Mouse (Mus musculus) hindbrain, embryonic 16.5 days (tissue): ENCODE measurements around the gene Mcu. TPM values are rescaled to one million over a fixed set of nuclear protein-coding genes. Genes with fewer than 3 reads are reported as not detected.

Experiments
- ATAC-seq: fragments of 200-750 bp; cut with Nextera tagmentation; 2 replicates; pipeline ENCODE4 v1.8.0; 2017; ENCODE audit warnings: moderate TSS enrichment, moderate library complexity
- H3K27ac ChIP-seq: fragments of 300-500 bp; sonication (generic); 2 replicates; pipeline ENCODE4 v1.5.1; 2014; ENCODE audit warnings: low read depth, mild to moderate bottlenecking, control low read depth, low read length, moderate library complexity
- H3K27me3 ChIP-seq: fragments of 300-500 bp; sonication (generic); replicated peaks from 2 replicates; pipeline ENCODE4 v1.6.1; 2014; ENCODE audit warnings: low read length; ENCODE audit not compliant: control insufficient read depth, insufficient read depth
- H3K36me3 ChIP-seq: fragments of 300-500 bp; sonication (generic); 2 replicates; pipeline ENCODE4 v1.6.1; 2014; ENCODE audit warnings: mild to moderate bottlenecking, low read length, moderate library complexity, mixed read lengths; ENCODE audit not compliant: control insufficient read depth, insufficient read depth
- H3K4me1 ChIP-seq: fragments of 300-500 bp; sonication (generic); 2 replicates; pipeline ENCODE4 v1.6.1; 2014; ENCODE audit warnings: low read depth, low read length; ENCODE audit not compliant: control insufficient read depth, insufficient read depth
- H3K4me2 ChIP-seq: fragments of 300-500 bp; sonication (generic); 2 replicates; pipeline ENCODE4 v1.6.1; 2014; ENCODE audit warnings: mild to moderate bottlenecking, low read length, control low read depth, moderate library complexity
- H3K4me3 ChIP-seq: fragments of 300-500 bp; sonication (generic); 2 replicates; pipeline ENCODE4 v1.5.1; 2014; ENCODE audit warnings: mild to moderate bottlenecking, low read length, control low read depth, moderate library complexity
- H3K9ac ChIP-seq: fragments of 300-500 bp; sonication (generic); 2 replicates; pipeline ENCODE4 v1.6.1; 2014; ENCODE audit warnings: low read depth, mild to moderate bottlenecking, control low read depth, low read length, moderate library complexity
- H3K9me3 ChIP-seq: fragments of 300-500 bp; sonication (generic); 2 replicates; pipeline ENCODE4 v1.6.1; 2014; ENCODE audit warnings: mild to moderate bottlenecking, low read length, moderate library complexity; ENCODE audit not compliant: control insufficient read depth
- WGBS: fragments of 180-500 bp; shearing (Covaris S2); extraction: QIAGEN DNeasy Blood & Tissue Kit; methylation state at CpG from one replicate; pipeline ENCODE4 v1.1.7; 2014; 5-methylcytosine and 5-hydroxymethylcytosine counted together
- polyA plus RNA-seq: library from polyadenylated mRNA; unstranded; fragments of >200 nt; fragmentation: Nextera tagmentation; extraction: Ambion mirVana; gene quantifications from 2 replicates; pipeline ENCODE4 v1.2.1, GENCODE M21; 2015

Mcu gene
- polyA plus RNA-seq, 1 experiment from 2014 or later: 35.7 TPM

DNA sequence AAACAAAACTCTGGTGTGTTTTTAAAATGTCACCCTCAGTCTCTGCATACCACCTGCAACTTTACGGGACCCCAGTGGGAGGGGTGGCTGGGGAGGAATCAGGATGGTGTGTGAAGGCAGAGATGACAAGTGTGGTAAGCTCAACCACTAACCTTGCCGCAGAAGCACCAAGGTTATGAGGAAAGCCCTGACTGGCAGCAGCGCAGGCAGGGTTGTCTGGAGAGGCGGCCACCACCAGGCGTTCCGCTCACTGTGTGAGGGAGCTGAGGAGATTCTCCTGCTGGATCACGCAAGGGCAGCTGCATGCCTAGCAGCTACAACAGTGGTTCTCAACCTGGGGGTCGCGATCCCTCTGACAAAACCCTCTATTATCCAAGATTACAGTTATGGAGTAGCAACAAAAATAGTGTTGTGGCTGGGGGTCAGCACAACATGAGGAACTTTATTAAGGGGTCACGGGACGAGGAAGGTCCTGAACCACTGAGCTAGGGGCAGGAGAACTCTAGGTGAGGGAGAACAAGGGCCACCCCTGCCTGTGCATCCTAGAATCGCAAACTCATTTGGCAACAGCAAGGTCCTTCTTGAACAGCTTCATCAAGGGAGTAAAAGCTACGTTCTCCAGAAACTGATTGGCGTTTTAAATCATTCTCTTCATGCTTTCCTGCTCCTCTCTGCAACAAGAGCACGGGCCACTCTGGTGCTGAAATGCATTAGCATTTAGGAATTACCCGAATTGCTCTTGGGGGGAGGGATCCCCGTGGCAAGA lies 77.5 kb downstream of the Mcu start:
- Histone ChIP-seq H3K9me3 (no peaks in the 10 kb centered on the region), H3K36me3 (no peaks in the 10 kb centered on the region), H3K4me3 (peak overlapping the region; percentile 32), H3K9ac (peak overlapping the region; percentile 57), H3K4me1 (peaks cover 18% of the 10 kb centered on the region), H3K27ac (peak overlapping the region; percentile 19), H3K4me2 (peak overlapping the region; percentile 69), H3K27me3 (no peaks in the 10 kb centered on the region)
- WGBS: 24% methylated on average over 17 of the region's 17 CpGs
- peak; percentile 32 for ATAC-seq

DNA sequence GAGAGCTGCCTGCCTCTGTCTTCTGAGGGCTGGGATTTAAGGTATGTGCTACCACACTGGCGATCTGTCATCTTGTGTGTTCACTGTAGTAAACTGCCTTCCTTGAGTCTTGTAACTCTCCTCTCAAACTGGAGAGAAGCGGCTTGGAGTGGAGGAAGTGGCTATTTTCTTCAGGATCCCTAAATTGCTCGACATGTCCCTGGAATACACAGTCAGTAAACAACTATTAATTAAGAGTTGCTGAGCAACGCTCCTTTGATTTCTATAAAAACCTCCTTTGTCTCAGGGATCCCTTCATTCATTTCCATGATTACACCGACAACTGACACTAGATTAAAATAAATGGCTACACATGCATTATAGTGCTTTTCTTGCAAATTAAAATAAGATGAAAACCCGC lies 78.4 kb downstream of the Mcu start:
- WGBS: 44% methylated on average over 6 of the region's 6 CpGs
- H3K4me2 ChIP-seq: no peak overlapping the region
- H3K27ac ChIP-seq: no peak overlapping the region
- H3K9ac ChIP-seq: no peak overlapping the region
- peaks cover 18% of the 10 kb centered on the region for H3K4me1 ChIP-seq
- no peak for ATAC-seq
- no peaks in the 10 kb centered on the region for H3K27me3 ChIP-seq
- no peaks in the 10 kb centered on the region for H3K36me3 ChIP-seq
- H3K4me3 ChIP-seq: no peak overlapping the region
- no peaks in the 10 kb centered on the region for H3K9me3 ChIP-seq

DNA sequence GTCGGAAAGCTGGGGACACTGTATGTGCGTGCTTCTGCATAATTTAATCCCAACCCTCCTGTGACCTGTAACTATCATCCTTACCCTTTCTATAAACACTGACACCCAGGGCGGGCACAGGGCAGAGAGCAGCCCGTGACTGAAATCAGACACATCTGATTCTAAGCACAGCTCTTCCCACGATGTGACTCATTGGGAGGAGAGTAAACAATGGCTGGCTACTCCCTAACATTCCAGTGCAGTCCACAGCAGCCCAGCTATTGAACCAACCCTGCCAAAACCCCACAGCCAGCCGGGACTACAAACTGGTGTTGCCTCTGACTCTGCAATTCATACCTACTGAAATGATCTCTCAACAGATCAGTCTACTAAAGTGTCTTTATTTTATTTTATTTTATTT lies 78.9 kb downstream of the Mcu start:
- Histone ChIP-seq H3K27me3 (no peaks in the 10 kb centered on the region), H3K27ac (no peak overlapping the region), H3K36me3 (no peaks in the 10 kb centered on the region), H3K9me3 (no peaks in the 10 kb centered on the region), H3K9ac (no peak overlapping the region), H3K4me2 (no peak overlapping the region), H3K4me1 (peaks cover 18% of the 10 kb centered on the region), H3K4me3 (no peak overlapping the region)
- 65% methylated on average over 6 of the region's 6 CpGs for WGBS
- no peak for ATAC-seq

DNA sequence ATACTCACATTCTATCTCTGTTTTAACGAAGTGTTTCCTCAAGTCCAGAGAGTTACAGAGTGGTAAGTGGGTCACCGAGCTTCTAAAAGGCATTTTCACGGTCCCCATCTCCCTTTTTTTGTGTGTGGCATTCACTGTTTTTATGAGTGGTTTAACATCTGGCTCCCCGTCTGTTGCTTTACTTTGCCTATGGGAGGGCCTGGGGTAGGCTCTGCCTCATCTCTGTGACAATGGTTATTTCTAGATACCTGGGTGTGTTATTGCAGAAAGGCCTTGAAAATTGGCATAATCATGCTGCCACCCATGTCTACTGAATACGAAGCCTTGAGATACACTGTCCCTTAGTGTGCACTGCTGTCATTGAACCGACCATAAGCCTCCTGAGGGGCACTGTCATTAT lies 84.2 kb downstream of the Mcu start:
- WGBS: 87% methylated on average over 6 of the region's 6 CpGs

DNA sequence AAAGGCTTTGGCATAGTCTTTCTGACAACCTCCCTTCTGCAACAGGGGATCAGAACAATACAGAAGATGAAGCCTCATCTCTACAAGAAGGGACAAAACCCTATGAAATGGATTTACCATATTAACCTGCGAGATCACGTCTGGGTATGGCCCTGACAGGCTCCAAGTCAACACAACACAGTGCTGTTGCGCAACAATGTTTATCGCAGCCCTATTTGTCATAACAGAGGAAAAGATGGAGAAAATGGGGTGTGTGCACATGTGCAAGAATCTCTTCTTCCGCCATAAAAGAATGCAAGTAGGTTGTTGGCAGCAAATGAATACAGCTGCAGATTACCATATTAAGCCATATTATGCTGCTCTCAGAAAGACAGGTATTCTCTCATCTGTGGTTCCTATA lies 88.7 kb downstream of the Mcu start:
- Histone ChIP-seq H3K4me2 (no peak overlapping the region), H3K36me3 (no peaks in the 10 kb centered on the region), H3K9me3 (no peaks in the 10 kb centered on the region), H3K27me3 (no peaks in the 10 kb centered on the region), H3K9ac (no peak overlapping the region), H3K27ac (no peak overlapping the region), H3K4me3 (no peak overlapping the region), H3K4me1 (no peaks in the 10 kb centered on the region)
- no peak for ATAC-seq
- WGBS: 97% methylated on average over 5 of the region's 5 CpGs

More for the DNA sequence above, 84.2 kb downstream of the Mcu start:
- H3K4me2 ChIP-seq: no peak overlapping the region
- H3K27ac ChIP-seq: no peak overlapping the region
- H3K36me3 ChIP-seq: no peaks in the 10 kb centered on the region
- no peaks in the 10 kb centered on the region for H3K27me3 ChIP-seq
- no peak overlapping the region for H3K9ac ChIP-seq
- H3K4me3 ChIP-seq: no peak overlapping the region
- no peaks in the 10 kb centered on the region for H3K9me3 ChIP-seq
- H3K4me1 ChIP-seq: no peaks in the 10 kb centered on the region
- ATAC-seq: no peak

DNA sequence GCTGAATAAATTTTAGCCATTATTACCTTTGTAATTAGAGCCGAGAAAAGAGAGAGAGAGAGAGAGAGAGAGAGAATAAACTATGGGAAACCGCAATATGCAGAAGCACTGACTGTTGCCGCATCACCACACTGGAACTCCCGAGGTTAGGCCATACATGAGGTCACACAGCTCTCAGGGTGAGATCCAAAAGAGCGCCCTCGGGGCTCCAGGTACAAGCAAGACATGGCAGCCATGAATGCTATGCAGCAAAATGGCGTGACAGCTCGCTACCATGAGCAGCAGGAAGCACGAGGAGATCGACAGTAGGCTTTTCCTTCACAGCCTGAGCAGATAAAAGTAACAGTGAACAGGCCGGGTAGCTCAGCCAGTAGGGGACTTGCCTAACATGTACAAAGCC lies 89.2 kb downstream of the Mcu start:
- H3K9me3 ChIP-seq: no peaks in the 10 kb centered on the region
- WGBS: 85% methylated on average over 11 of the region's 11 CpGs
- no peak overlapping the region for H3K4me3 ChIP-seq
- no peaks in the 10 kb centered on the region for H3K4me1 ChIP-seq
- no peak for ATAC-seq
- H3K36me3 ChIP-seq: no peaks in the 10 kb centered on the region
- H3K27ac ChIP-seq: no peak overlapping the region
- no peaks in the 10 kb centered on the region for H3K27me3 ChIP-seq
- H3K9ac ChIP-seq: no peak overlapping the region
- no peak overlapping the region for H3K4me2 ChIP-seq

DNA sequence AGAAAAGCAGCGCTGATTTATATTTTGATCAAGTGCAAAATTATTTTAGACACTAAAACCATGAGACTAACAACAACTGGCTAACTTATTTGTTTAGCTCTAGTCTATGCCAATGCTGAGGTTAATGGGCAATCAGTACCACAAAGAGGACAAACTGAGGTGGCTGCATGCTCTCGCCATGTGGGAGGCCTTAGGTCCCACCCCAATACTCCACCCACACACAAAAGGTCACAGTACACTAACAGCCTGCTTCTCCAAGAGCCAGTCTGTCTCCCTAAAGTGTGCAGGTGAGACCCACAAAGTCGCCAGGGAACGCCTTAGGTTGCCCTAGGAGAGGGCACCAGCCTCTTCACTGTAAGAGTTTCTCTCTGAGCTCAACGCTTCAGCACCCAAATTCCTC lies 91.8 kb downstream of the Mcu start:
- ATAC-seq: no peak
- Histone ChIP-seq H3K4me2 (no peak overlapping the region), H3K4me3 (no peak overlapping the region), H3K36me3 (no peaks in the 10 kb centered on the region), H3K9ac (no peak overlapping the region), H3K27ac (no peak overlapping the region), H3K4me1 (no peaks in the 10 kb centered on the region), H3K27me3 (no peaks in the 10 kb centered on the region), H3K9me3 (no peaks in the 10 kb centered on the region)
- WGBS: 91% methylated on average over 5 of the region's 5 CpGs

DNA sequence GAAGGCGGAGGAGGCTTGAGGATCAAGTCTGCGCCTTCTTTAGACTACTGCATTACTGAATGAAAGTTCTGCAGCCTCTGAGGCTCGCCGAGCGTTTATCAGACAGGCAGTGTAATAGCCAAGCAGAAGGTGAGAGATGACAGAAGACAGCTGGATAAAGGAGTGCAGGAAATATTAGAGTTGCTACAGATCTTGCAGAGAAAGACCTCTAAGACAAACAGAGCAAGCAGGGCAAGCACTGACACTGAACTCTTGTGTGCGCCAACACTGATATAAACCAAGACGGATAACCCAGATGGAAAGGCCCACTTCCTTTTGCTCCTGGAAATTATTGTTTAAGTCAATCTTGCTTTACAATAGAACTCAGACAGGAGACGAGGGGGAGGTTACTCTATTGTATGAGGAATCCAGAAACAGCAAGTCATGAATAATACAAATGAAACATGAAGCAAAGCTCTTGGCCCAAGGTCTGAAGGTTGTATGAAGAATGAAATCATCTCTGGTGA lies 92.6 kb downstream of the Mcu start:
- H3K27me3 ChIP-seq: no peaks in the 10 kb centered on the region
- no peaks in the 10 kb centered on the region for H3K4me1 ChIP-seq
- H3K36me3 ChIP-seq: no peaks in the 10 kb centered on the region
- H3K4me2 ChIP-seq: no peak overlapping the region
- no peak overlapping the region for H3K27ac ChIP-seq
- no peaks in the 10 kb centered on the region for H3K9me3 ChIP-seq
- H3K4me3 ChIP-seq: no peak overlapping the region
- H3K9ac ChIP-seq: no peak overlapping the region
- WGBS: 51% methylated on average over 8 of the region's 8 CpGs
- no peak for ATAC-seq

DNA sequence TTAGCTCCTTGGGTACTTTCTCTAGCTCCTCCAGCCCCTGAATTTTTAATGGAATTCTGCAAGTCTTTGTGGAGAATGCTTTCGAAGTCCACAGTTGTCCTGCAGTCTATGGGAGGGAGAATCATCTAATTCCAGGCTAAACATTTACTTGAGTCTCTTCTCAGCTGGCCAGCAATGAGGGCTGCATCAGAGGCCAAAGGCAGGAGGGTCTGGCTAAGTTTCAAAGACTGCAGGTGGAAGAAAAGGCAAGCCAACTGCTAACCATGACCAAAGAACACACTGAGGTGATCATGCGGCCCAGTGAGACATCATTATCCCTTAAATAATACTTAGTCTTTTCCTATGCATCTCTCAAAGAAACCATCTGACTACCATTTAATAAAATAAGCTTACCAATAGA lies 95.8 kb downstream of the Mcu start:
- Histone ChIP-seq H3K9me3 (no peaks in the 10 kb centered on the region), H3K9ac (no peak overlapping the region), H3K27me3 (no peaks in the 10 kb centered on the region), H3K4me3 (no peak overlapping the region), H3K27ac (no peak overlapping the region), H3K4me2 (no peak overlapping the region), H3K4me1 (no peaks in the 10 kb centered on the region), H3K36me3 (no peaks in the 10 kb centered on the region)
- no peak for ATAC-seq
- WGBS: 79% methylated on average over 2 of the region's 2 CpGs
